Mouse (Mus musculus) stomach, embryonic 15.5 days (tissue): ENCODE measurements at regions not wholly inside any gene's neighbourhood (a gene's known extent, or its start where the extent isn't known, plus 50 kb on each side); places are given as distances from the start of the nearest gene placed in this dataset.

Experiments used
- ATAC-seq: fragments of 200-750 bp; cut with Nextera tagmentation; 2 replicates; pipeline ENCODE4 v1.8.0; 2017; ENCODE audit warnings: low read depth, moderate number of reproducible peaks, moderate TSS enrichment; ENCODE audit not compliant: insufficient read depth, low FRiP score
- H3K27ac ChIP-seq: fragments of 300-500 bp; sonication (generic); 2 replicates; pipeline ENCODE4 v1.5.1; 2015; ENCODE audit warnings: mild to moderate bottlenecking, inconsistent platforms
- H3K27me3 ChIP-seq: fragments of 300-500 bp; sonication (generic); replicated peaks from 2 replicates; pipeline ENCODE4 v1.6.1; 2015; ENCODE audit warnings: inconsistent platforms
- H3K36me3 ChIP-seq: fragments of 300-500 bp; sonication (generic); 2 replicates; pipeline ENCODE4 v1.6.1; 2015; ENCODE audit warnings: inconsistent platforms
- H3K4me1 ChIP-seq: fragments of 300-500 bp; sonication (generic); 2 replicates; pipeline ENCODE4 v1.6.1; 2015; ENCODE audit warnings: inconsistent platforms
- H3K4me2 ChIP-seq: fragments of 300-500 bp; sonication (generic); 2 replicates; pipeline ENCODE4 v1.6.1; 2015; ENCODE audit warnings: mild to moderate bottlenecking, inconsistent platforms
- H3K4me3 ChIP-seq: fragments of 300-500 bp; sonication (generic); replicated peaks from 2 replicates; pipeline ENCODE4 v1.5.1; 2015; ENCODE audit warnings: inconsistent platforms
- H3K9ac ChIP-seq: fragments of 300-500 bp; sonication (generic); 2 replicates; pipeline ENCODE4 v1.6.1; 2015; ENCODE audit warnings: inconsistent platforms
- H3K9me3 ChIP-seq: fragments of 300-500 bp; sonication (generic); 2 replicates; pipeline ENCODE4 v1.6.1; 2016; ENCODE audit warnings: inconsistent platforms
- WGBS: fragments of 180-500 bp; shearing (Covaris S2); methylation state at CpG from one replicate; pipeline ENCODE4 v1.1.7; 2015; 5-methylcytosine and 5-hydroxymethylcytosine counted together

DNA sequence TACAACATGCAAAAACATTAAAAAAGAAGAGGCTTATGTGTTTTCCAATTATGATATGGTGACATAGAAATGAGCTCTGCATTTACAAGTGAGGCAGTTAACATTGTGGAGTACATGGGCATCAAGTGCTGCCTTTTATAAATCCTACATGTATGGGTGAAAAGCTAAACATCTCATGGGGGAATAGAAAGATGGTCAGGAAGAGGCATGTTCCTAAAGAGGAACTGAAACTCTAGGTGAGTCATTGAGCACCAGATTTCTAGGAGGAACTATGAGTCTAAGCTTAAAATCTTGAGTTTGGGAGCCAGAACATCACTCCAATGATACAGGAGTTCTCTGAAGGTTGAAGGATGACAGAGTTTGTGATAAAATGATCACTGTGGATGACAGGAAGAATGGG lies 1010.2 kb downstream of the Slitrk1 start:
- Histone ChIP-seq H3K36me3 (no peaks in the 10 kb centered on the region), H3K9me3 (no peaks in the 10 kb centered on the region), H3K9ac (no peak overlapping the region), H3K27me3 (no peaks in the 10 kb centered on the region), H3K4me1 (no peaks in the 10 kb centered on the region), H3K27ac (no peak overlapping the region), H3K4me2 (no peak overlapping the region), H3K4me3 (no peak overlapping the region)
- no peak for ATAC-seq

DNA sequence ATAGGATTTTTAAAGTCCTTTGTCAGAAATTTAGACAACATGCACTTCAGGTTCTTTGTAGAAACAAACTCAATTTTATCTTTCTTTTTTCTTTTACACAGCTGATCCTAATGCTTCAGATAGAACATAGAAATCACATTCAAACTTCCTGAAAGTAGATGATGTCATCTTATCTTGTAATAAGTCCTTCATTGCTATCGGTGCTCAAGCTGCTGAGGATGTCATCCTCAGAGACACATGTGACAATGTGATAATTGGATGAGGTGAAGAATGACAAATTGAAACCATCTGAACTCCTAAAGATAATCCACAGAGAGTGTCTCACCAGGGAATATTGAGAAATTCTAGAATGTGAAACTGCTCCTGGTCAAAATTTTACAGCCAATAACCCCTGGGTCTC lies 1012.1 kb downstream of the Slitrk1 start:
- ATAC-seq = no peak
- Histone ChIP-seq H3K27me3 (no peaks in the 10 kb centered on the region), H3K27ac (no peak overlapping the region), H3K4me1 (no peaks in the 10 kb centered on the region), H3K4me3 (no peak overlapping the region), H3K36me3 (no peaks in the 10 kb centered on the region), H3K9me3 (no peaks in the 10 kb centered on the region), H3K4me2 (no peak overlapping the region), H3K9ac (no peak overlapping the region)
- WGBS = 86% methylated on average over 1 of the region's 1 CpGs

DNA sequence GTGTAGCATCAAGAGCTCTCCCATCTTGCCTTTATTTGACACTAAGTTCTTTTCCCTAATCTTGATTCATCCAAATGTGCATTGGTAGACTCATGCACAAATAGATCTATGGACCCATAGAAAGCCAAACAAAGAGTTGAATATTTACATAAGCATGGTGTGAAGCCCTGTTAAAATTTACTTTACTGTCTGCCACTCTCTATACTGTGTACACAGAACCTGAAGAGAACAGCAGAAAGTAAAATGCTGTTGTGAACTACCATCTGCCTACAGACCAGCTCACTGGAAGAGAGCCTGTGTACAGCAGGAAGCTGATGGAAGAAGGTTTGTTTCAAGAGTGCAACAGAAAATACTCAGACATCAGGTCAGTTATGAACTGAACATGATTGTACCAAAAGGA lies 1053.1 kb downstream of the Slitrk1 start:
- H3K4me3 ChIP-seq = no peak overlapping the region
- H3K9ac ChIP-seq = no peak overlapping the region
- no peaks in the 10 kb centered on the region for H3K36me3 ChIP-seq
- H3K4me1 ChIP-seq = no peaks in the 10 kb centered on the region
- no peak overlapping the region for H3K27ac ChIP-seq
- H3K27me3 ChIP-seq = no peaks in the 10 kb centered on the region
- H3K4me2 ChIP-seq = no peak overlapping the region
- no peaks in the 10 kb centered on the region for H3K9me3 ChIP-seq
- ATAC-seq = peak; percentile 47; the same call in 1 of the 2 replicates

DNA sequence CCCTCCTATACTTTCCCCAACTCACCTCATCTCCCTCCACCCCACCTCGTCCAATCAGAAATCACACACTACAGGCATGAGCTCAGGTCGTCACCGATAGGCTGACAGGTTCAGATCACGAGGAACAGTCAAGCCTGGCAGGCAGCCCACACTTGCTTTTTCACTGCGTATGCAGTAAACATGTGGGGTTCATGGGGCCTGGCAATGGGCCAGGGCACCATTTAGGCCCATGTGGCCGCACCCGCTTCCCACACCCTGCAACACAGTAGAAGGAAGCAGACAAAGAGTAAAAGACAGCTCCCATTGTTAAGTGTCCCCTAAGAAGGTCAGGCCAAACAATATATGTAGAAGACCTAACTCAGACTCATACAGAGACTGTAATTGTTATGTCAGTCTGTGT lies 1064.3 kb downstream of the Slitrk1 start:
- no peaks in the 10 kb centered on the region for H3K4me1 ChIP-seq
- H3K27me3 ChIP-seq = no peaks in the 10 kb centered on the region
- no peak overlapping the region for H3K4me2 ChIP-seq
- no peak overlapping the region for H3K4me3 ChIP-seq
- H3K36me3 ChIP-seq = no peaks in the 10 kb centered on the region
- no peaks in the 10 kb centered on the region for H3K9me3 ChIP-seq
- no peak for ATAC-seq
- no peak overlapping the region for H3K9ac ChIP-seq
- 80% methylated on average over 7 of the region's 7 CpGs for WGBS
- no peak overlapping the region for H3K27ac ChIP-seq

DNA sequence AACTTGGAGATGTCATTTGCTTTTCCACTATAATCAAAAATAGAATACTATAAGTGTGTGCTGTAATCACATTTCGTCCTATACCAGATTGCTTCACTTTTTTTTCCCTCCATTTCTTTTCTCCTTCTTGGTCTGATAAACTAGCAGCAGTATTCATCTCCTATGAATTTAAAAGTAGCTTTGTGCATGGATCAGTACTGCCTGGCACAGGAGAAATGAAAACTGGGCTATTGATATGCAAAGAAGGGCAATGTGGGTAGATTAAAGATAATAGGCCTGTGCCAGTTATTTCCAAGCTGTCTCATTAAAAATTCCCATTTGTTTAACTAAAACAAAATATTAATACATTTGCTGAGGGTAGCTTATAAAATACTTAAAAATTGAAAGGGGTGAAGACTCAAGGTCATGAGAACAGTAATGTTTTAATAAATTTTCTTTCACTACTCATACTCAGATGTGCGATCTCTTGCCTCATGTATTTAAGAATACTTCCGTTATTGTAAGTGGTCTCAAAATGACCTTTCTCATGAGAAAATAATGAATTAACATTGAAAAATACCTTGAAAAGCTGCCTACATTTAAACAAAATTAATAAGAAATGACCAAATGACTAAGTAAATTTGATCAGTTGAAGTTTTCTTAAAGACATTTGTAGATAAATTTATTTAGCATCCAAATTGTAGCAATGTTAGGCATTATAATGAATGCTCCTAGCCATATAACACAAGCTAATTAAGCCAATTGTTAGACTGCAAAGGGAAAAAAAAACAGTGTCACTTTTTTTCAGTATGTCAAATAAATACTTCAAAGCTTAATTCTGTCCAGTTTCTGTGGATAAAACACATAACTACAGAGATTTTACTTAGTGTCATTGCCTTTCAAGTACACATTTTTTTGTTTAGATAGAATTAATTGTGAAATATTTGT lies 1068.4 kb downstream of the Slitrk1 start:
- no peaks in the 10 kb centered on the region for H3K27me3 ChIP-seq
- no peak overlapping the region for H3K9ac ChIP-seq
- no peaks in the 10 kb centered on the region for H3K4me1 ChIP-seq
- H3K4me2 ChIP-seq = no peak overlapping the region
- H3K36me3 ChIP-seq = no peaks in the 10 kb centered on the region
- no peak for ATAC-seq
- no peak overlapping the region for H3K4me3 ChIP-seq
- no peak overlapping the region for H3K27ac ChIP-seq
- 67% methylated on average over 3 of the region's 3 CpGs for whole genome bisulfite sequencing
- no peaks in the 10 kb centered on the region for H3K9me3 ChIP-seq

DNA sequence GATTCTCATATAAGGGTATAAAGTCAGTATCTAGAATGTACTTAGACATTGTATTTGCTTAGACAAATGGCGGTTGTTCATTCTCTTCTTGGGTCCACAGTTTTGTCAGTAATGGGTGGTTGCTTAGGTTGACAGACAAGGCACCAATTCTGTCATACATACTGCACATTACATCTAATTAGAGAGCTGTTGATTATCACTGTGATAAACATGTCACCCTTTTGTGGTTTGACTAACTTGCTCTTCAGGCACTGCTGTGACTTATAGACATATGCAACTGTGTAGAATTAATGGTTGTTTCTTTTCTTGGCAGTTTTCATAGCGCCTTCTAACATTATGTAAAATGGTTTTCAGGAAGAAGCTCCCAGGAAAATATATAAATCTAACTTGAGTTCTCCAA lies 1069.4 kb downstream of the Slitrk1 start:
- no peak overlapping the region for H3K4me3 ChIP-seq
- H3K27ac ChIP-seq = no peak overlapping the region
- H3K27me3 ChIP-seq = no peaks in the 10 kb centered on the region
- H3K9ac ChIP-seq = no peak overlapping the region
- H3K4me2 ChIP-seq = no peak overlapping the region
- 85% methylated on average over 2 of the region's 2 CpGs for WGBS
- ATAC-seq = no peak
- H3K9me3 ChIP-seq = no peaks in the 10 kb centered on the region
- H3K4me1 ChIP-seq = no peaks in the 10 kb centered on the region
- H3K36me3 ChIP-seq = no peaks in the 10 kb centered on the region

DNA sequence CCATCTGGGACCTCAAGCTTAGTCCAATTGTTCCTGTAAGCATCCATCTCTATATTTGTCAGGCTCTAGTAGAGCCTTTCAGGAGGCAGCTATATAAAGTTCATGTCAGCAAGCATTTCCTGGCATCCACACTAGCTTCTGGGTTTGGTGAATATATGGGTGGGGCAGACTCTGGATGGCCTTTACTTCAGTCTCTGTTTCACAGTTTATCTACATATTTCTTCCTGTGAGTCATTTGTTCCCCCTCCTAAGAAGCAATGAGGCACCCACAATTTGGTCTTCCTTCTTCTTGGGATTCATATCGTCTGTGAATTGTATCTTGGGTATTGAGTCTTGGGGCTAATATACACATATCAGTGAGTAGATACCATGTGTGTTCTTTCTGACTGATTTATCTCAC lies 1081.0 kb downstream of the Slitrk1 start:
- H3K4me3 ChIP-seq = no peak overlapping the region
- no peaks in the 10 kb centered on the region for H3K9me3 ChIP-seq
- H3K4me1 ChIP-seq = no peaks in the 10 kb centered on the region
- H3K9ac ChIP-seq = no peak overlapping the region
- ATAC-seq = no peak
- 92% methylated on average over 1 of the region's 1 CpGs for WGBS
- no peak overlapping the region for H3K4me2 ChIP-seq
- H3K27me3 ChIP-seq = no peaks in the 10 kb centered on the region
- no peaks in the 10 kb centered on the region for H3K36me3 ChIP-seq
- H3K27ac ChIP-seq = no peak overlapping the region

DNA sequence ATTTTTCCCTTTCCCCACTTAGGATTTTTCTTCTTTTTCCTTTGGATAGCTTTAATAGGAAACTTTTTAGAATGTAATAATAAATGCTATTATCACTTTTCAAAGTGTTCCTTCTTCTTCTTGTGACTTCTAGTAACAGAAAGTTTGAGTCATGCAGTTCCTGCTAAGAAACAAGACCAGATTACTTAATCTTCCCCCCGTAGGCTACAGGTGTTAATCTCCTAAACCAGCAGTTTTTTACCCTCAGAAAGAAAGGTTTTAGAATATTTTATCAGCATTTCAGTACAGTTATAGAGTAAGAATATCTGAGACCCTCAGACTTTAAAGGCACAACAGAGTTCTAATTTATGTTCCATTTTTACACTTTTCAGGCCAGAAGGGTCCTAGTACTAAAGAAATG lies 1128.7 kb downstream of the Slitrk1 start:
- H3K27ac ChIP-seq = no peak overlapping the region
- no peaks in the 10 kb centered on the region for H3K9me3 ChIP-seq
- no peak overlapping the region for H3K4me2 ChIP-seq
- no peak overlapping the region for H3K9ac ChIP-seq
- ATAC-seq = no peak
- H3K4me1 ChIP-seq = no peaks in the 10 kb centered on the region
- H3K36me3 ChIP-seq = no peaks in the 10 kb centered on the region
- no peaks in the 10 kb centered on the region for H3K27me3 ChIP-seq
- no peak overlapping the region for H3K4me3 ChIP-seq
- 77% methylated on average over 1 of the region's 1 CpGs for WGBS
